8 mouse cellular contexts compared by ENCODE assay signal in the genomic region with DNA sequence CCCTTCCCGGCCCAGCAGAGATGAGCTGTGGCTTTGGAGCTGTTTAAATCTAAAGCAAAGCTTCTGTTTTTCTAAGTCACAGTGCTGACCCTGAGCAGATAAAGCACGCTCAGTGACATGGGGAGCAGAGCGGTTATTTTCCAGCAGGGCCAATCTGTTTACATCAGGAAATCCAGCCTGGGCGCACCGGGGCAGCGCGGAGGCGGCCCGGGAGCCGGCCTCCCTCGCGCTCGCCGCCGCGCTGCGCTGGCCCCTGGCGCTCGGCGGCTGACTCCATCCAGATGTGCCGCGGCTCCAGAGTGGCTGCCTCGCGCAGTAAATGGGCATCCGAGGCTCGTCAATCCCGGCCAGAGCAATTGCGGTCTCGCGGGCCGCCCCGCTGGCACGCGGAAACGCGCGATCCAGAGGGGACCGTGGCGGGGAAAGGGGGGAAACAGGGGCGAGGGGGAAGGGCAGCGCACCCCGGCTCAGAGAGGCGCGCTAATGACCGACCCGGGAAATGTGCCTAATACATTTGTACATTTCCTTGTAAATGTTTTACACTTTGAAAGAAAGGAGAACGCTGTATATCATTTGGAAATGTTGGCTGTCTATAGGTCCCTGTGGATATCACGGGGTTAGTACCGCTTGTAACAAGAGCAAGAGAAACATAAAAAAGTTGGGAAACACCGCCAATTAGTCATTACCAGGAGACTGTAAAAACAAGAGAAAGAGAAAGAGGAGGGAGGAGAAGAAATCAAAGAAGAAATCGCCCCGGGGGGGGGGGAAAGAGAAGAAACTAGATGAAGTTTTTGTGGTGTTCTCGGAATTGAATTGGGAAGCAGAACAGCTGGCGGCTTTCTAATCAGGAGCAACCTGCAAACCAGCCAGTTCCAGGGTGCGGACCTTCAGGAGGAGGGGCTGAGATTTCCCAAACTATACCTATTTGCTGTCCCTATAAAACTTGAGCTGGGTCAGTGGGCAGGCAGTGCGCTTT.
DNase-seq lines count a peak whose midpoint lies in the region; ATAC-seq and TF ChIP-seq lines count a peak whose summit lies in the region.

No protein-coding gene starts in this region.

- DNase-seq in cerebellum, postnatal 10 days: peak; percentile 11 to 17
- peak; percentile 86 for DNase-seq in embryo, embryonic 11 days
- DNase-seq in gonadal fat pad, adult 2 months (ENCODE audit: low read depth): peak; percentile 24
- DNase-seq in liver, postnatal 0 days: peak; percentile 13
- DNase-seq in ovary, postnatal 36 days (ENCODE audit: low spot score): peak; percentile 66
- no peak for DNase-seq in B cell, adult 2 months

- TF ChIP-seq CTCF in intestine, postnatal 0 days (IDR thresholded peaks at IDR 0.05; ENCODE audit: low read depth): no peak
- no peak for TF ChIP-seq CTCF in liver, postnatal 0 days (IDR thresholded peaks at IDR 0.05; ENCODE audit: low read depth)

- H3K27ac ChIP-seq in intestine, postnatal 0 days (ENCODE audit: low read depth, low read length): peak overlapping the region; percentile 31; the same call in 1 of the 2 replicates
- 0 out of 2 replicates have a peak overlapping the region, but pooled peaks have one; percentile 16 for H3K27ac ChIP-seq in liver, postnatal 0 days (ENCODE audit: low read depth)

- no peaks in the 10 kb centered on the region for H3K9me3 ChIP-seq in intestine, postnatal 0 days (ENCODE audit: control insufficient read depth)
- no peaks in the 10 kb centered on the region for H3K9me3 ChIP-seq in liver, postnatal 0 days (ENCODE audit: low read length)

- no peaks in the 10 kb centered on the region for H3K27me3 ChIP-seq in intestine, postnatal 0 days (replicated peaks; ENCODE audit: control insufficient read depth, insufficient read depth, low read length)
- H3K27me3 ChIP-seq in liver, postnatal 0 days (ENCODE audit: insufficient read depth, low read length): peaks cover 14% of the 10 kb centered on the region; the same call in 1 of the 2 replicates

- H3K4me2 ChIP-seq in intestine, postnatal 0 days (replicated peaks; ENCODE audit: low read depth): peak overlapping the region; percentile 63
- peak overlapping the region; percentile 72 for H3K4me2 ChIP-seq in liver, postnatal 0 days (ENCODE audit: low read depth, low read length)

- no peaks in the 10 kb centered on the region for H3K4me1 ChIP-seq in intestine, postnatal 0 days (replicated peaks; ENCODE audit: control insufficient read depth, insufficient read depth, low read length)
- H3K4me1 ChIP-seq in liver, postnatal 0 days (ENCODE audit: insufficient read depth): no peaks in the 10 kb centered on the region

- 1% methylated on average over 56 of the region's 56 CpGs for WGBS in intestine, postnatal 0 days
- WGBS in liver, postnatal 0 days (ENCODE audit: insufficient replicate concordance): 3% methylated on average over 56 of the region's 56 CpGs

- TF ChIP-seq EP300 in liver, postnatal 0 days (IDR thresholded peaks at IDR 0.05; ENCODE audit: low read depth): no peak

- H3K36me3 ChIP-seq in intestine, postnatal 0 days (ENCODE audit: control insufficient read depth, insufficient read depth): no peaks in the 10 kb centered on the region
- H3K36me3 ChIP-seq in liver, postnatal 0 days (replicated peaks; ENCODE audit: insufficient read depth, low read length): no peaks in the 10 kb centered on the region

- no peak overlapping the region for H3K9ac ChIP-seq in intestine, postnatal 0 days (ENCODE audit: low read depth, low read length)
- 0 out of 2 replicates have a peak overlapping the region, but pooled peaks have one; percentile 21 for H3K9ac ChIP-seq in liver, postnatal 0 days (replicated peaks)

- ATAC-seq in cerebellum, adult (ENCODE audit: insufficient number of reproducible peaks, low FRiP score, low TSS enrichment): no peak
- ATAC-seq in intestine, postnatal 0 days: no peak
- ATAC-seq in liver, postnatal 0 days: no peak

- peak overlapping the region; percentile 37 for H3K4me3 ChIP-seq in intestine, postnatal 0 days (ENCODE audit: low read depth, low read length)
- H3K4me3 ChIP-seq in liver, postnatal 0 days (ENCODE audit: low read depth, low read length): peak overlapping the region; percentile 35

Comparison
In these comparisons a context has a peak if more than half of its experiments do, and no peak if none do; other contexts are left out.
1. DNase-seq: peak in cerebellum, postnatal 10 days (2 of 2), embryo, embryonic 11 days (single experiment), gonadal fat pad, adult 2 months (single experiment), liver, postnatal 0 days (single experiment) and ovary, postnatal 36 days (single experiment); none in B cell, adult 2 months (0 of 2).